Mouse (Mus musculus): Measurements from ENCODE around the gene Apoa4. TPM values are rescaled to one million over a fixed set of nuclear protein-coding genes. Genes with fewer than 3 reads are reported as not detected.

The Apoa4 gene
- total and polyA plus RNA-seq, 2 experiments, result 177 to 323 TPM

- Histone ChIP-seq H3K36me3 (ENCODE audit: control insufficient read depth, insufficient read depth, low read length) (no peaks in the 10 kb centered on the region), H3K27me3 (ENCODE audit: control insufficient read depth, insufficient read depth, low read length) (no peaks in the 10 kb centered on the region), H3K27ac (replicated peaks; ENCODE audit: insufficient read depth, low read depth, low read length) (peak overlapping the region; percentile 83), H3K9ac (ENCODE audit: low read depth, low read length) (peak overlapping the region; percentile 9; the same call in 1 of the 2 replicates), H3K4me3 (ENCODE audit: insufficient read depth, low read depth, low read length) (no peak overlapping the region), H3K4me1 (ENCODE audit: control insufficient read depth, insufficient read depth, low read length) (peaks cover 28% of the 10 kb centered on the region), H3K79me2 (ENCODE audit: control insufficient read depth, insufficient read depth, low read length) (no peaks in the 10 kb centered on the region)
- whole genome bisulfite sequencing, result 23% methylated on average over 7 of the region's 7 CpGs
- TF ChIP-seq CTCF (IDR thresholded peaks at IDR 0.05; ENCODE audit: low read depth, low read length) (no peak), POLR2A (IDR thresholded peaks at IDR 0.05; ENCODE audit: extremely low read depth, insufficient read depth, low read length) (no peak)
- DNase-seq (ENCODE audit: extremely low read depth, low read depth, low spot score), result peak; percentile 99
Observed at GRCm38 (mm10) chr9:46256177-46256576, 15.7 kb downstream of the Apoa4 start.

- Histone ChIP-seq H3K27me3 (ENCODE audit: control insufficient read depth, insufficient read depth, low read length) (no peaks in the 10 kb centered on the region), H3K4me3 (ENCODE audit: insufficient read depth, low read depth, low read length) (no peak overlapping the region; the same call in 1 of the 2 replicates), H3K27ac (replicated peaks; ENCODE audit: insufficient read depth, low read depth, low read length) (peak overlapping the region; percentile 97), H3K4me1 (ENCODE audit: control insufficient read depth, insufficient read depth, low read length) (peaks cover 30% of the 10 kb centered on the region), H3K79me2 (ENCODE audit: control insufficient read depth, insufficient read depth, low read length) (no peaks in the 10 kb centered on the region), H3K36me3 (ENCODE audit: control insufficient read depth, insufficient read depth, low read length) (no peaks in the 10 kb centered on the region), H3K9ac (ENCODE audit: low read depth, low read length) (peak overlapping the region; percentile 67)
- DNase-seq (ENCODE audit: extremely low read depth, low read depth, low spot score), result peak; percentile 99
- WGBS, result 15% methylated on average over 10 of the region's 10 CpGs
- TF ChIP-seq CTCF (IDR thresholded peaks at IDR 0.05; ENCODE audit: low read depth, low read length) (no peak), POLR2A (IDR thresholded peaks at IDR 0.05; ENCODE audit: extremely low read depth, insufficient read depth, low read length) (no peak)
Observed at GRCm38 (mm10) chr9:46256658-46257385, 16.3 kb downstream of the Apoa4 start.

GRCm38 (mm10) chr9:46257546-46257945, 17.1 kb downstream of the Apoa4 start:
- DNase-seq (ENCODE audit: extremely low read depth, low read depth, low spot score), result peak; percentile 88
- peaks cover 30% of the 10 kb centered on the region for H3K4me1 ChIP-seq (ENCODE audit: control insufficient read depth, insufficient read depth, low read length)
- H3K4me3 ChIP-seq (ENCODE audit: insufficient read depth, low read depth, low read length), result no peak overlapping the region
- H3K27me3 ChIP-seq (ENCODE audit: control insufficient read depth, insufficient read depth, low read length), result no peaks in the 10 kb centered on the region
- 31% methylated on average over 3 of the region's 3 CpGs for WGBS
- no peak for TF ChIP-seq CTCF (IDR thresholded peaks at IDR 0.05; ENCODE audit: low read depth, low read length)
- no peak for TF ChIP-seq POLR2A (IDR thresholded peaks at IDR 0.05; ENCODE audit: extremely low read depth, insufficient read depth, low read length)
- no peaks in the 10 kb centered on the region for H3K36me3 ChIP-seq (ENCODE audit: control insufficient read depth, insufficient read depth, low read length)
- peak overlapping the region; percentile 97 for H3K27ac ChIP-seq (replicated peaks; ENCODE audit: insufficient read depth, low read depth, low read length)
- H3K79me2 ChIP-seq (ENCODE audit: control insufficient read depth, insufficient read depth, low read length), result no peaks in the 10 kb centered on the region
- H3K9ac ChIP-seq (ENCODE audit: low read depth, low read length), result peak overlapping the region; percentile 69

- Histone ChIP-seq H3K4me3 (ENCODE audit: insufficient read depth, low read depth, low read length) (no peak overlapping the region), H3K27me3 (ENCODE audit: control insufficient read depth, insufficient read depth, low read length) (no peaks in the 10 kb centered on the region), H3K4me1 (ENCODE audit: control insufficient read depth, insufficient read depth, low read length) (peaks cover 30% of the 10 kb centered on the region), H3K27ac (replicated peaks; ENCODE audit: insufficient read depth, low read depth, low read length) (peak overlapping the region; percentile 94), H3K79me2 (ENCODE audit: control insufficient read depth, insufficient read depth, low read length) (no peaks in the 10 kb centered on the region), H3K9ac (ENCODE audit: low read depth, low read length) (peak overlapping the region; percentile 18; the same call in 1 of the 2 replicates), H3K36me3 (ENCODE audit: control insufficient read depth, insufficient read depth, low read length) (no peaks in the 10 kb centered on the region)
- TF ChIP-seq CTCF (IDR thresholded peaks at IDR 0.05; ENCODE audit: low read depth, low read length) (no peak), POLR2A (IDR thresholded peaks at IDR 0.05; ENCODE audit: extremely low read depth, insufficient read depth, low read length) (no peak)
- WGBS, result 30% methylated on average over 6 of the region's 6 CpGs
- peak; percentile 99 for DNase-seq (ENCODE audit: extremely low read depth, low read depth, low spot score)
Observed at GRCm38 (mm10) chr9:46259111-46259510, 18.6 kb downstream of the Apoa4 start.

GRCm38 (mm10) chr9:46261131-46261530, 20.6 kb downstream of the Apoa4 start:
- Histone ChIP-seq H3K27ac (replicated peaks; ENCODE audit: insufficient read depth, low read depth, low read length) (peak overlapping the region; percentile 94), H3K4me1 (ENCODE audit: control insufficient read depth, insufficient read depth, low read length) (peaks cover 27% of the 10 kb centered on the region), H3K4me3 (ENCODE audit: insufficient read depth, low read depth, low read length) (no peak overlapping the region), H3K79me2 (ENCODE audit: control insufficient read depth, insufficient read depth, low read length) (no peaks in the 10 kb centered on the region), H3K27me3 (ENCODE audit: control insufficient read depth, insufficient read depth, low read length) (no peaks in the 10 kb centered on the region), H3K36me3 (ENCODE audit: control insufficient read depth, insufficient read depth, low read length) (no peaks in the 10 kb centered on the region), H3K9ac (ENCODE audit: low read depth, low read length) (no peak overlapping the region)
- peak; percentile 98 for DNase-seq (ENCODE audit: extremely low read depth, low read depth, low spot score)
- no peak for TF ChIP-seq POLR2A (IDR thresholded peaks at IDR 0.05; ENCODE audit: extremely low read depth, insufficient read depth, low read length)
- no peak for TF ChIP-seq CTCF (IDR thresholded peaks at IDR 0.05; ENCODE audit: low read depth, low read length)
- 34% methylated on average over 7 of the region's 7 CpGs for WGBS

GRCm38 (mm10) chr9:46268343-46268873, 27.9 kb downstream of the Apoa4 start, which contains the start of gene Apoa5:
Gene Apoa5 (plus strand): TSS chr9:46268633.
- peak; percentile 97 for TF ChIP-seq POLR2A (IDR thresholded peaks at IDR 0.05; ENCODE audit: extremely low read depth, insufficient read depth, low read length)
- TF ChIP-seq CTCF (IDR thresholded peaks at IDR 0.05; ENCODE audit: low read depth, low read length), result no peak
- Histone ChIP-seq H3K79me2 (ENCODE audit: control insufficient read depth, insufficient read depth, low read length) (peaks cover 3% of the 10 kb centered on the region; the same call in 1 of the 2 replicates), H3K27ac (replicated peaks; ENCODE audit: insufficient read depth, low read depth, low read length) (peak within 1 kb of the TSS; percentile 88), H3K9ac (ENCODE audit: low read depth, low read length) (peak within 1 kb of the TSS; percentile 79), H3K27me3 (ENCODE audit: control insufficient read depth, insufficient read depth, low read length) (no peaks in the 10 kb centered on the region), H3K36me3 (ENCODE audit: control insufficient read depth, insufficient read depth, low read length) (peaks cover 11% of the 10 kb centered on the region), H3K4me1 (ENCODE audit: control insufficient read depth, insufficient read depth, low read length) (peaks cover 6% of the 10 kb centered on the region), H3K4me3 (ENCODE audit: insufficient read depth, low read depth, low read length) (peak within 1 kb of the TSS; percentile 63)
- peak; percentile 98 for DNase-seq (ENCODE audit: extremely low read depth, low read depth, low spot score)
- WGBS, result 15% methylated on average over 7 of the region's 7 CpGs
